Mouse (Mus musculus) natural killer cell, adult 2 months (primary cell): ENCODE results near the gene Cntd1.

Experiments used
- DNase-seq, 2 experiments: peaks; one replicate each; pipeline ENCODE4 v3.0.0; 2022; ENCODE audit warnings: low spot score in 2 of 2

The Cntd1 gene

GRCm38 (mm10) chr11:101253613-101254389, 25.0 kb upstream of the Cntd1 start, which contains the start of gene Vps25:
Vps25 (plus strand) TSS chr11:101253707.
- DNase-seq = peak; percentile 71 to 78

- DNase-seq = no peak
Measured at GRCm38 (mm10) chr11:101255826-101256775, 22.7 kb upstream of the Cntd1 start.

- DNase-seq = no peak
Measured at GRCm38 (mm10) chr11:101259261-101259712, 19.5 kb upstream of the Cntd1 start.

- DNase-seq = no peak
Measured at GRCm38 (mm10) chr11:101259948-101260825, 18.6 kb upstream of the Cntd1 start, which contains the start of gene Wnk4. Wnk4 (plus strand) TSS chr11:101260567.

GRCm38 (mm10) chr11:101260826-101261380, 17.9 kb upstream of the Cntd1 start:
- no peak for DNase-seq

GRCm38 (mm10) chr11:101262272-101262967, 16.4 kb upstream of the Cntd1 start:
- no peak for DNase-seq

- no peak for DNase-seq
Measured at GRCm38 (mm10) chr11:101263138-101263988, 15.4 kb upstream of the Cntd1 start.

- no peak for DNase-seq
Measured at GRCm38 (mm10) chr11:101263989-101264280, 14.9 kb upstream of the Cntd1 start.

GRCm38 (mm10) chr11:101264954-101265471, 13.8 kb upstream of the Cntd1 start:
- no peak for DNase-seq

- DNase-seq = no peak
Measured at GRCm38 (mm10) chr11:101265906-101266305, 12.9 kb upstream of the Cntd1 start.

- no peak for DNase-seq
Measured at GRCm38 (mm10) chr11:101269577-101270116, 9.2 kb upstream of the Cntd1 start.

GRCm38 (mm10) chr11:101272446-101272845, 6.4 kb upstream of the Cntd1 start:
- no peak for DNase-seq

GRCm38 (mm10) chr11:101275309-101275708, 3.5 kb upstream of the Cntd1 start:
- no peak for DNase-seq

GRCm38 (mm10) chr11:101276319-101277070, 2.3 kb upstream of the Cntd1 start:
- no peak for DNase-seq

GRCm38 (mm10) chr11:101277381-101278222, 1.2 kb upstream of the Cntd1 start:
- DNase-seq = no peak

- no peak for DNase-seq
Measured at GRCm38 (mm10) chr11:101279193-101279569, 369 bp downstream of the Cntd1 start.

- DNase-seq = no peak
Measured at GRCm38 (mm10) chr11:101280837-101281236, 2.0 kb downstream of the Cntd1 start.

- DNase-seq = no peak
Measured at GRCm38 (mm10) chr11:101282896-101283295, 4.1 kb downstream of the Cntd1 start.
